Comparison of ENCODE assay signal across 22 mouse cellular contexts in genomic region chr2:160044184-160044583, GRCm38 (mm10).
DNase-seq lines count a peak whose midpoint lies in the region; ATAC-seq lines count a peak whose summit lies in the region.
"Had no signal": no experiment of that assay in that cellular context is flagged by ENCODE, and none has a peak within 500 bp of the region (broad histone marks: within the 10 kb centered on the region; RNA-seq: fewer than 3 reads in every experiment).

No protein-coding gene starts in this region.

- no peak overlapping the region for H3K9ac ChIP-seq in heart, embryonic 16.5 days (ENCODE audit: low read length)
- H3K9ac ChIP-seq in limb, embryonic 15.5 days: no peak overlapping the region
- H3K9ac ChIP-seq: liver, embryonic 13.5 days; lung, embryonic 15.5 days; midbrain, embryonic 12.5 days; neural tube, embryonic 12.5 days had no signal

- H3K27me3 ChIP-seq in heart, embryonic 16.5 days (ENCODE audit: control insufficient read depth, insufficient read depth, low read length): no peaks in the 10 kb centered on the region
- no peaks in the 10 kb centered on the region for H3K27me3 ChIP-seq in limb, embryonic 15.5 days
- H3K27me3 ChIP-seq: liver, embryonic 13.5 days; lung, embryonic 15.5 days; midbrain, embryonic 12.5 days; neural tube, embryonic 12.5 days had no signal

- no peaks in the 10 kb centered on the region for H3K36me3 ChIP-seq in heart, embryonic 16.5 days (ENCODE audit: control insufficient read depth, insufficient read depth)
- no peaks in the 10 kb centered on the region for H3K36me3 ChIP-seq in limb, embryonic 15.5 days
- H3K36me3 ChIP-seq: liver, embryonic 13.5 days; lung, embryonic 15.5 days; midbrain, embryonic 12.5 days; neural tube, embryonic 12.5 days had no signal

- WGBS in heart, embryonic 16.5 days: 55% methylated on average over 2 of the region's 2 CpGs
- 75% methylated on average over 2 of the region's 2 CpGs for WGBS in limb, embryonic 15.5 days

- H3K9me3 ChIP-seq in heart, embryonic 16.5 days (replicated peaks; ENCODE audit: control insufficient read depth, low read length): no peaks in the 10 kb centered on the region
- H3K9me3 ChIP-seq in limb, embryonic 15.5 days: no peaks in the 10 kb centered on the region
- H3K9me3 ChIP-seq: liver, embryonic 13.5 days; lung, embryonic 15.5 days; midbrain, embryonic 12.5 days; neural tube, embryonic 12.5 days had no signal

- ATAC-seq in heart, embryonic 16.5 days (replicated peaks; ENCODE audit: extremely low read depth, insufficient read depth, low FRiP score): peak; percentile 81
- ATAC-seq in limb, embryonic 15.5 days (ENCODE audit: insufficient number of reproducible peaks, low FRiP score, low TSS enrichment, low read depth): peak; percentile 63; the same call in 1 of the 2 replicates
- ATAC-seq: forebrain, embryonic 14.5 days; hindbrain, embryonic 16.5 days had no signal

- peak; percentile 52 to 54 for DNase-seq in heart, adult 9 months (ENCODE audit: low spot score in 2 of 2)
- DNase-seq in heart, adult 8-10 months (ENCODE audit: low spot score): no peak
- DNase-seq in gastrocnemius, postnatal 10 days: peak; percentile 66
- no peak for DNase-seq in adrenal gland, adult 2 months
- DNase-seq in layer of hippocampus, adult 9-11 months: no peak
- DNase-seq in neural tube, embryonic 10.5 days (ENCODE audit: extremely low spot score, low spot score): no peak
- DNase-seq: B cell, adult 2 months; cerebellum, adult 8-10 months; kidney, adult 11 months; liver, embryonic 13.5 days; right cerebral cortex, adult 18-20 months; spleen, adult 18-20 months; thymus, postnatal 36 days had no signal

- H3K27ac ChIP-seq in heart, embryonic 16.5 days (ENCODE audit: low read length): peak overlapping the region; percentile 40; the same call in 1 of the 2 replicates
- no peak overlapping the region for H3K27ac ChIP-seq in limb, embryonic 15.5 days
- H3K27ac ChIP-seq: liver, embryonic 13.5 days; lung, embryonic 15.5 days; macrophage; midbrain, embryonic 12.5 days; neural tube, embryonic 12.5 days had no signal

- peaks cover 6% of the 10 kb centered on the region for H3K4me1 ChIP-seq in heart, embryonic 16.5 days (ENCODE audit: control insufficient read depth, insufficient read depth, low read length)
- H3K4me1 ChIP-seq in limb, embryonic 15.5 days: peaks cover 6% of the 10 kb centered on the region; the same call in 1 of the 2 replicates
- H3K4me1 ChIP-seq: liver, embryonic 13.5 days; lung, embryonic 15.5 days; midbrain, embryonic 12.5 days; neural tube, embryonic 12.5 days had no signal

- no peak overlapping the region for H3K4me3 ChIP-seq in heart, embryonic 16.5 days (ENCODE audit: low read length)
- H3K4me3 ChIP-seq in limb, embryonic 15.5 days: no peak overlapping the region
- H3K4me3 ChIP-seq: erythroblast, embryonic 14.5 days; liver, embryonic 13.5 days; lung, embryonic 15.5 days; midbrain, embryonic 12.5 days; neural tube, embryonic 12.5 days had no signal

- no peak overlapping the region for H3K4me2 ChIP-seq in heart, embryonic 16.5 days (ENCODE audit: low read depth, low read length)
- no peak overlapping the region for H3K4me2 ChIP-seq in limb, embryonic 15.5 days
- H3K4me2 ChIP-seq: liver, embryonic 13.5 days; lung, embryonic 15.5 days; midbrain, embryonic 12.5 days; neural tube, embryonic 12.5 days had no signal

Comparison
In these comparisons a context has a peak if more than half of its experiments do, and no peak if none do; other contexts are left out.
1. DNase-seq: peak in heart, adult 9 months (2 of 2) and gastrocnemius, postnatal 10 days (single experiment); none in heart, adult 8-10 months (single experiment), adrenal gland, adult 2 months (single experiment), layer of hippocampus, adult 9-11 months (single experiment) and neural tube, embryonic 10.5 days (single experiment).